Mouse (Mus musculus) hematopoietic multipotent progenitor cell, adult 10-12 weeks (in vitro differentiated cells): ENCODE measurements around the gene Ctsf. TPM values are rescaled to one million over a fixed set of nuclear protein-coding genes. Genes with fewer than 3 reads are reported as not detected.

ENCODE experiments used
- polyA plus RNA-seq: library from polyadenylated mRNA; stranded (reverse); fragments of >175 nt; gene quantifications from 2 replicates; pipeline ENCODE4 v1.2.3, GENCODE M21; 2012; ENCODE audit warnings: low replicate concordance

Ctsf gene
- 11.0 and 13.2 TPM in 2 replicates for polyA plus RNA-seq

GRCm38 (mm10) chr19:4854552-4855469, at the start of gene Ctsf:
Gene Ctsf (plus strand): TSS chr19:4855130.

GRCm38 (mm10) chr19:4811063-4811908, 43.6 kb upstream of the Ctsf start, which contains the start of the genes Gm21992 and Rbm14:
Gene Gm21992 (minus strand): TSS chr19:4811612.
Gene Rbm14 (minus strand): TSS chr19:4811634.

GRCm38 (mm10) chr19:4839149-4839548, 15.8 kb upstream of the Ctsf start, which contains the start of the genes Ccs and Ccdc87:
Gene Ccs (minus strand): TSS chr19:4839332.
Gene Ccdc87 (plus strand): TSS chr19:4839366.

GRCm38 (mm10) chr19:4877785-4878184, 22.9 kb downstream of the Ctsf start, which contains the start of gene Actn3:
Gene Actn3 (minus strand): TSS chr19:4877909.

GRCm38 (mm10) chr19:4878405-4879323, 23.7 kb downstream of the Ctsf start, which contains the start of gene Zdhhc24:
Gene Zdhhc24 (plus strand): TSS chr19:4878668.

GRCm38 (mm10) chr19:4905979-4906794, 51.3 kb downstream of the Ctsf start, which contains the start of gene Bbs1:
Gene Bbs1 (minus strand): TSS chr19:4906628.

Other genes starting within 250 kb of the Ctsf start
- gene Lrfn4, start 239.5 kb upstream of the Ctsf start, polyA plus RNA-seq = 0.86 and 0.90 TPM in 2 replicates
- 15.3 and 49.3 TPM in 2 replicates for gene Rce1, start 229.5 kb upstream of the Ctsf start, polyA plus RNA-seq
- not detected in 2 replicates for gene Gm960, start 156.5 kb upstream of the Ctsf start, polyA plus RNA-seq
- 0.14 and 0.16 TPM in 2 replicates for gene Sptbn2, start 144.0 kb upstream of the Ctsf start, polyA plus RNA-seq
- 8.5 and 11.5 TPM in 2 replicates for gene Rbm4b, start 98.6 kb upstream of the Ctsf start, polyA plus RNA-seq
- gene Rbm4, start 61.2 kb upstream of the Ctsf start, polyA plus RNA-seq = 6.9 and 16.0 TPM in 2 replicates
- gene Gm21992, start 43.5 kb upstream of the Ctsf start, polyA plus RNA-seq = 3.8 and 4.1 TPM in 2 replicates
- 20.9 and 36.1 TPM in 2 replicates for gene Rbm14, start 43.5 kb upstream of the Ctsf start, polyA plus RNA-seq
- gene Ccs, start 15.8 kb upstream of the Ctsf start, polyA plus RNA-seq = 12.7 and 51.8 TPM in 2 replicates
- gene Ccdc87, start 15.8 kb upstream of the Ctsf start, polyA plus RNA-seq = not detected in 2 replicates
- gene Actn3, start 22.8 kb downstream of the Ctsf start, polyA plus RNA-seq = 0.22 and 0.38 TPM in 2 replicates
- gene Zdhhc24, start 23.5 kb downstream of the Ctsf start, polyA plus RNA-seq = 4.0 and 5.5 TPM in 2 replicates
- 2.5 and 3.9 TPM in 2 replicates for gene Bbs1, start 51.5 kb downstream of the Ctsf start, polyA plus RNA-seq
- gene Dpp3, start 73.2 kb downstream of the Ctsf start, polyA plus RNA-seq = 53.2 and 59.1 TPM in 2 replicates
- gene Peli3, start 88.0 kb downstream of the Ctsf start, polyA plus RNA-seq = 0.70 and 1.6 TPM in 2 replicates
- 32.1 and 50.4 TPM in 2 replicates for gene Mrpl11, start 107.0 kb downstream of the Ctsf start, polyA plus RNA-seq
- gene Npas4, start 135.2 kb downstream of the Ctsf start, polyA plus RNA-seq = 0.58 and 2.6 TPM in 2 replicates
- gene Slc29a2, start 168.7 kb downstream of the Ctsf start, polyA plus RNA-seq = 2.2 and 2.4 TPM in 2 replicates
- gene B4gat1, start 183.7 kb downstream of the Ctsf start, polyA plus RNA-seq = 6.8 and 7.5 TPM in 2 replicates
- 0.27 and 1.1 TPM in 2 replicates for gene AC124502.3, start 183.8 kb downstream of the Ctsf start, polyA plus RNA-seq
- gene Brms1, start 186.2 kb downstream of the Ctsf start, polyA plus RNA-seq = 43.8 and 84.2 TPM in 2 replicates
- 2.1 and 4.0 TPM in 2 replicates for gene Rin1, start 195.4 kb downstream of the Ctsf start, polyA plus RNA-seq
- gene Cd248, start 212.9 kb downstream of the Ctsf start, polyA plus RNA-seq = 0.21 and 1.8 TPM in 2 replicates
- gene Tmem151a, start 230.4 kb downstream of the Ctsf start, polyA plus RNA-seq = 1.0 and 1.3 TPM in 2 replicates
- gene Yif1a, start 233.4 kb downstream of the Ctsf start, polyA plus RNA-seq = 10.9 and 21.1 TPM in 2 replicates
- 1.5 and 5.0 TPM in 2 replicates for gene Cnih2, start 243.4 kb downstream of the Ctsf start, polyA plus RNA-seq